Comparison of ENCODE assay signal across 8 mouse cellular contexts in genomic region chr5:121833572-121834240, GRCm38 (mm10). TPM values are rescaled to one million over a fixed set of nuclear protein-coding genes. Genes with fewer than 3 reads are reported as not detected.
DNase-seq lines count a peak whose midpoint lies in the region; ATAC-seq lines count a peak whose summit lies in the region.

No protein-coding gene starts in this region.

- ATAC-seq in kidney, embryonic 15.5 days (replicated peaks; ENCODE audit: low FRiP score), result peak; percentile 20; the same call in 1 of the 2 replicates
- no peak for ATAC-seq in stomach, embryonic 15.5 days (ENCODE audit: insufficient read depth, low FRiP score, low read depth)

- H3K9ac ChIP-seq in kidney, embryonic 15.5 days, result peak overlapping the region; percentile 24; the same call in 1 of the 2 replicates
- no peak overlapping the region for H3K9ac ChIP-seq in stomach, embryonic 15.5 days

- peak overlapping the region; percentile 74 for H3K27ac ChIP-seq in heart, embryonic 10.5 days
- H3K27ac ChIP-seq in kidney, embryonic 15.5 days, result peak overlapping the region; percentile 89
- peak overlapping the region; percentile 35; the same call in 1 of the 2 replicates for H3K27ac ChIP-seq in stomach, embryonic 15.5 days

- peak overlapping the region; percentile 95 for H3K4me2 ChIP-seq in kidney, embryonic 15.5 days
- H3K4me2 ChIP-seq in stomach, embryonic 15.5 days, result peak overlapping the region; percentile 85

- H3K9me3 ChIP-seq in heart, embryonic 10.5 days, result no peaks in the 10 kb centered on the region
- H3K9me3 ChIP-seq in kidney, embryonic 15.5 days (replicated peaks), result no peaks in the 10 kb centered on the region
- H3K9me3 ChIP-seq in stomach, embryonic 15.5 days, result no peaks in the 10 kb centered on the region

- peaks cover 15% of the 10 kb centered on the region for H3K27me3 ChIP-seq in heart, embryonic 10.5 days (ENCODE audit: insufficient read depth, poor library complexity, severe bottlenecking)
- 0 out of 2 replicates have a peak, but pooled peaks cover 4% of the 10 kb centered on the region for H3K27me3 ChIP-seq in kidney, embryonic 15.5 days
- H3K27me3 ChIP-seq in stomach, embryonic 15.5 days (replicated peaks), result no peaks in the 10 kb centered on the region

- DNase-seq in 416B (ENCODE audit: low read depth), result peak; percentile 97
- peak; percentile 57 for DNase-seq in T-cell, adult 2 months (ENCODE audit: low spot score)
- no peak for DNase-seq in heart, embryonic 10.5 days (ENCODE audit: low spot score)
- peak; percentile 69 for DNase-seq in lung, postnatal 14 days
- no peak for DNase-seq in layer of hippocampus, postnatal 14 days (ENCODE audit: low spot score in 2 of 2)
- DNase-seq in urinary bladder, postnatal 25 days (ENCODE audit: low spot score), result no peak

- H3K36me3 ChIP-seq in heart, embryonic 10.5 days, result peaks cover 12% of the 10 kb centered on the region
- peaks cover 8% of the 10 kb centered on the region; the same call in 1 of the 2 replicates for H3K36me3 ChIP-seq in kidney, embryonic 15.5 days
- 0 out of 2 replicates have a peak, but pooled peaks cover 3% of the 10 kb centered on the region for H3K36me3 ChIP-seq in stomach, embryonic 15.5 days

- WGBS in heart, embryonic 10.5 days, result 29% methylated on average over 10 of the region's 10 CpGs
- 21% methylated on average over 10 of the region's 10 CpGs for WGBS in kidney, embryonic 15.5 days
- 30% methylated on average over 10 of the region's 10 CpGs for WGBS in stomach, embryonic 15.5 days

- peaks cover 81% of the 10 kb centered on the region for H3K4me1 ChIP-seq in heart, embryonic 10.5 days
- peaks cover 69% of the 10 kb centered on the region for H3K4me1 ChIP-seq in kidney, embryonic 15.5 days
- H3K4me1 ChIP-seq in stomach, embryonic 15.5 days, result peaks cover 62% of the 10 kb centered on the region

- peak overlapping the region; percentile 91 for H3K4me3 ChIP-seq in heart, embryonic 10.5 days
- peak overlapping the region; percentile 75 for H3K4me3 ChIP-seq in kidney, embryonic 15.5 days (replicated peaks)
- H3K4me3 ChIP-seq in stomach, embryonic 15.5 days (replicated peaks), result peak overlapping the region; percentile 61

RNA-seq across cellular contexts. Expression of gene Sh2b3, which starts 3.7 kb away (rescaled TPM):
- 15.3 and 18.2 TPM in 2 replicates for polyA plus RNA-seq in heart, embryonic 10.5 days (2016; fragmentation: Nextera tagmentation; extraction: Ambion mirVana)
- 18.6 and 19.4 TPM in 2 replicates for polyA plus RNA-seq in kidney, embryonic 15.5 days (2015; fragmentation: Nextera tagmentation; extraction: Ambion mirVana)
- polyA plus RNA-seq in stomach, embryonic 15.5 days (2015; fragmentation: Nextera tagmentation; extraction: Ambion mirVana), result 15.7 and 16.0 TPM in 2 replicates
- 10 to 100 TPM; 18.5 to 18.7 TPM for total RNA-seq in layer of hippocampus, postnatal 14 days (2021)

RNA-seq across cellular contexts. Expression of gene Pheta1, which starts 15.1 kb away (rescaled TPM):
- polyA plus RNA-seq in heart, embryonic 10.5 days (2016; fragmentation: Nextera tagmentation; extraction: Ambion mirVana), result 20.1 and 32.4 TPM in 2 replicates
- 27.7 and 29.0 TPM in 2 replicates for polyA plus RNA-seq in kidney, embryonic 15.5 days (2015; fragmentation: Nextera tagmentation; extraction: Ambion mirVana)
- 23.7 and 26.1 TPM in 2 replicates for polyA plus RNA-seq in stomach, embryonic 15.5 days (2015; fragmentation: Nextera tagmentation; extraction: Ambion mirVana)
- total RNA-seq in layer of hippocampus, postnatal 14 days (2021), result 10 to 100 TPM; 10.3 to 12.4 TPM

Comparison
In these comparisons a context has a peak if more than half of its experiments do, and no peak if none do; other contexts are left out.
1. DNase-seq: peak in 416B (single experiment), T-cell, adult 2 months (single experiment) and lung, postnatal 14 days (single experiment); none in heart, embryonic 10.5 days (single experiment), layer of hippocampus, postnatal 14 days (0 of 2) and urinary bladder, postnatal 25 days (single experiment).
2. H3K27ac ChIP-seq: peak in every context shown above with its lines; median percentile 89 in kidney, embryonic 15.5 days; 74 in heart, embryonic 10.5 days; 35 in stomach, embryonic 15.5 days.
3. Peak in every context shown above with its lines, with median percentiles within 50 percentile points of each other: H3K4me3 ChIP-seq.